Mouse (Mus musculus): ENCODE measurements around the gene Chka. TPM values are rescaled to one million over a fixed set of nuclear protein-coding genes. Genes with fewer than 3 reads are reported as not detected.

The Chka gene
- polyA plus RNA-seq, 1 experiment from 2014 or later, result 24.9 TPM

GRCm38 (mm10) chr19:3931716-3932115, 80.1 kb downstream of the Chka start:
- no peaks in the 10 kb centered on the region for H3K9me3 ChIP-seq (replicated peaks)
- H3K27ac ChIP-seq, result no peak overlapping the region
- H3K4me3 ChIP-seq, result no peak overlapping the region
- H3K36me3 ChIP-seq, result no peaks in the 10 kb centered on the region
- no peaks in the 10 kb centered on the region for H3K27me3 ChIP-seq
- no peak for ATAC-seq (replicated peaks; ENCODE audit: insufficient number of reproducible peaks, insufficient read depth, low FRiP score, low read depth)
- no peak overlapping the region for H3K4me2 ChIP-seq
- WGBS, result 88% methylated on average over 9 of the region's 9 CpGs
- H3K4me1 ChIP-seq (replicated peaks), result peaks cover 38% of the 10 kb centered on the region
- H3K9ac ChIP-seq, result no peak overlapping the region

GRCm38 (mm10) chr19:3935032-3935895, 83.7 kb downstream of the Chka start, which contains the start of gene Unc93b1:
TSS of gene Unc93b1 (plus strand) at chr19:3935186.
- Histone ChIP-seq H3K36me3 (no peaks in the 10 kb centered on the region), H3K4me3 (peak within 1 kb of the TSS; percentile 66), H3K4me1 (replicated peaks) (peaks cover 22% of the 10 kb centered on the region), H3K27ac (peak within 1 kb of the TSS; percentile 60), H3K4me2 (peak within 1 kb of the TSS; percentile 97), H3K27me3 (no peaks in the 10 kb centered on the region), H3K9ac (peak within 1 kb of the TSS; percentile 67), H3K9me3 (replicated peaks) (no peaks in the 10 kb centered on the region)
- 7% methylated on average over 42 of the region's 42 CpGs for WGBS
- peak; percentile 77 for ATAC-seq (replicated peaks; ENCODE audit: insufficient number of reproducible peaks, insufficient read depth, low FRiP score, low read depth)

GRCm38 (mm10) chr19:3935896-3936850, 84.6 kb downstream of the Chka start:
- WGBS, result 7% methylated on average over 22 of the region's 22 CpGs
- H3K9me3 ChIP-seq (replicated peaks), result no peaks in the 10 kb centered on the region
- peak overlapping the region; percentile 66 for H3K4me3 ChIP-seq
- H3K4me2 ChIP-seq, result peak overlapping the region; percentile 97
- H3K9ac ChIP-seq, result peak overlapping the region; percentile 67
- H3K27ac ChIP-seq, result peak overlapping the region; percentile 60
- H3K36me3 ChIP-seq, result no peaks in the 10 kb centered on the region
- ATAC-seq (replicated peaks; ENCODE audit: insufficient number of reproducible peaks, insufficient read depth, low FRiP score, low read depth), result peak; percentile 32; the same call in 1 of the 2 replicates
- peaks cover 16% of the 10 kb centered on the region for H3K4me1 ChIP-seq (replicated peaks)
- no peaks in the 10 kb centered on the region for H3K27me3 ChIP-seq

- no peak overlapping the region for H3K4me3 ChIP-seq
- peaks cover 13% of the 10 kb centered on the region for H3K4me1 ChIP-seq (replicated peaks)
- ATAC-seq (replicated peaks; ENCODE audit: insufficient number of reproducible peaks, insufficient read depth, low FRiP score, low read depth), result no peak
- no peak overlapping the region for H3K9ac ChIP-seq
- WGBS, result 77% methylated on average over 7 of the region's 7 CpGs
- no peaks in the 10 kb centered on the region for H3K9me3 ChIP-seq (replicated peaks)
- no peaks in the 10 kb centered on the region for H3K36me3 ChIP-seq
- no peak overlapping the region for H3K4me2 ChIP-seq
- no peak overlapping the region for H3K27ac ChIP-seq
- no peaks in the 10 kb centered on the region for H3K27me3 ChIP-seq
These were observed 90.7 kb downstream of the Chka start for GRCm38 (mm10) chr19:3942315-3942714.

GRCm38 (mm10) chr19:3942986-3943735, 91.6 kb downstream of the Chka start:
- ATAC-seq (replicated peaks; ENCODE audit: insufficient number of reproducible peaks, insufficient read depth, low FRiP score, low read depth), result no peak
- H3K36me3 ChIP-seq, result no peaks in the 10 kb centered on the region
- peak overlapping the region; percentile 56 for H3K4me2 ChIP-seq
- peak overlapping the region; percentile 36 for H3K4me3 ChIP-seq
- WGBS, result 18% methylated on average over 27 of the region's 27 CpGs
- no peaks in the 10 kb centered on the region for H3K27me3 ChIP-seq
- H3K9ac ChIP-seq, result no peak overlapping the region
- no peaks in the 10 kb centered on the region for H3K9me3 ChIP-seq (replicated peaks)
- H3K27ac ChIP-seq, result no peak overlapping the region
- peaks cover 13% of the 10 kb centered on the region for H3K4me1 ChIP-seq (replicated peaks)

Other genes with a start within 250 kb of the Chka start
- gene Lrp5, start 165.2 kb upstream of the Chka start, polyA plus RNA-seq (2015; fragmentation: Nextera tagmentation; extraction: Ambion mirVana), result 3.0 and 4.3 TPM in 2 replicates
- gene 1810055G02Rik, start 143.5 kb upstream of the Chka start, polyA plus RNA-seq (2015; fragmentation: Nextera tagmentation; extraction: Ambion mirVana), result 15.9 and 26.6 TPM in 2 replicates
- gene Kmt5b, start 84.4 kb upstream of the Chka start, polyA plus RNA-seq (2015; fragmentation: Nextera tagmentation; extraction: Ambion mirVana), result 19.6 and 20.9 TPM in 2 replicates
- gene Tcirg1, start 55.4 kb downstream of the Chka start, polyA plus RNA-seq (2015; fragmentation: Nextera tagmentation; extraction: Ambion mirVana), result 24.9 and 39.6 TPM in 2 replicates
- 371 and 387 TPM in 2 replicates for gene Ndufs8, start 61.0 kb downstream of the Chka start, polyA plus RNA-seq (2015; fragmentation: Nextera tagmentation; extraction: Ambion mirVana)
- 1.6 and 4.0 TPM in 2 replicates for gene Aldh3b1, start 78.0 kb downstream of the Chka start, polyA plus RNA-seq (2015; fragmentation: Nextera tagmentation; extraction: Ambion mirVana)
- 15.0 and 21.8 TPM in 2 replicates for gene Unc93b1, start 83.4 kb downstream of the Chka start, polyA plus RNA-seq (2015; fragmentation: Nextera tagmentation; extraction: Ambion mirVana)
- gene Aldh3b3, start 106.9 kb downstream of the Chka start, polyA plus RNA-seq (2015; fragmentation: Nextera tagmentation; extraction: Ambion mirVana), result not detected in 2 replicates
- gene Aldh3b2, start 120.6 kb downstream of the Chka start, polyA plus RNA-seq (2015; fragmentation: Nextera tagmentation; extraction: Ambion mirVana), result 0.16 and 1.2 TPM in 2 replicates
- 11.3 and 12.9 TPM in 2 replicates for gene Acy3, start 134.8 kb downstream of the Chka start, polyA plus RNA-seq (2015; fragmentation: Nextera tagmentation; extraction: Ambion mirVana)
- gene Tbx10, start 141.0 kb downstream of the Chka start, polyA plus RNA-seq (2015; fragmentation: Nextera tagmentation; extraction: Ambion mirVana), result not detected in 2 replicates
- gene Nudt8, start 148.8 kb downstream of the Chka start, polyA plus RNA-seq (2015; fragmentation: Nextera tagmentation; extraction: Ambion mirVana), result 53.0 and 55.9 TPM in 2 replicates
- 4.5 and 5.4 TPM in 2 replicates for gene Gm49405, start 148.9 kb downstream of the Chka start, polyA plus RNA-seq (2015; fragmentation: Nextera tagmentation; extraction: Ambion mirVana)
- 72.2 and 80.1 TPM in 2 replicates for gene Doc2g, start 151.5 kb downstream of the Chka start, polyA plus RNA-seq (2015; fragmentation: Nextera tagmentation; extraction: Ambion mirVana)
- 513 and 534 TPM in 2 replicates for gene Ndufv1, start 161.0 kb downstream of the Chka start, polyA plus RNA-seq (2015; fragmentation: Nextera tagmentation; extraction: Ambion mirVana)
- gene Gstp1, start 186.2 kb downstream of the Chka start, polyA plus RNA-seq (2015; fragmentation: Nextera tagmentation; extraction: Ambion mirVana), result 387 and 406 TPM in 2 replicates
- 9.2 and 11.1 TPM in 2 replicates for gene Gstp2, start 194.2 kb downstream of the Chka start, polyA plus RNA-seq (2015; fragmentation: Nextera tagmentation; extraction: Ambion mirVana)
- 0.30 and 0.93 TPM in 2 replicates for gene Gstp3, start 207.8 kb downstream of the Chka start, polyA plus RNA-seq (2015; fragmentation: Nextera tagmentation; extraction: Ambion mirVana)
- not detected in 2 replicates for gene Cabp2, start 229.8 kb downstream of the Chka start, polyA plus RNA-seq (2015; fragmentation: Nextera tagmentation; extraction: Ambion mirVana)
- gene Cdk2ap2, start 245.4 kb downstream of the Chka start, polyA plus RNA-seq (2015; fragmentation: Nextera tagmentation; extraction: Ambion mirVana), result 63.6 and 81.7 TPM in 2 replicates
- gene Pitpnm1, start 248.2 kb downstream of the Chka start, polyA plus RNA-seq (2015; fragmentation: Nextera tagmentation; extraction: Ambion mirVana), result 17.2 and 26.5 TPM in 2 replicates

All from heart, embryonic 15.5 days (tissue).